Mouse (Mus musculus): ENCODE measurements at regions not wholly inside any gene's neighbourhood (a gene's known extent, or its start where the extent isn't known, plus 50 kb on each side); places are given as distances from the start of the nearest gene placed in this dataset.

DNA sequence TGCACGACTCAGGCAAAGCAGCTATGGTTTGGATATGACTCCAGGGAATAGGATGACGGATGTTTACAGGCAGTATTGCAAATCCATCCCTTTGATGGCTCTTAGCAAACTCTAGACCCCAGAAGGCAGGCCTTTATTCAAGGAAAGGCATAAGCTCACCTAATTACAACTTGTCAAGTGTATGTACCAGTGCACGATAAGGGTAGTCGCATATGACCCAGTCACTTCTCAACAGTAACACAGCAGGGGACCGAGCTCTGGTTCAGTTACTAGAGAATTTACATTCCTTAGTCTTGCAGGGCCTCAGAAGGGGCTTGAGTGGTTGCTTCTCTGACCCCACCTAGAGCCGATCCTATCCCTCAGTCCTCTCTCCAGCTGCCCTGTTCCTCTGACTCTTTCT, 342.2 kb downstream of the Kcnrg start:
- TF ChIP-seq EP300 (IDR thresholded peaks at IDR 0.05) (no peak), CTCF (IDR thresholded peaks at IDR 0.05) (no peak)
